Mouse (Mus musculus) kidney, postnatal 0 days (tissue): ENCODE results near the gene Gigyf2. TPM values are rescaled to one million over a fixed set of nuclear protein-coding genes. Genes with fewer than 3 reads are reported as not detected.

Experiments used
- ATAC-seq: fragments of 200-750 bp; cut with Nextera tagmentation; replicated peaks from 2 replicates; pipeline ENCODE4 v1.8.0; 2017; ENCODE audit warnings: low read depth, moderate number of reproducible peaks, moderate TSS enrichment, moderate library complexity; ENCODE audit not compliant: low FRiP score
- DNase-seq: peaks from one replicate; pipeline ENCODE4 v3.0.0-alpha.2; 2016; ENCODE audit warnings: low spot score
- H3K27ac ChIP-seq: fragments of 300-500 bp; sonication (generic); 2 replicates; pipeline ENCODE4 v1.5.1; 2014; ENCODE audit warnings: mild to moderate bottlenecking
- H3K27me3 ChIP-seq: fragments of 300-500 bp; sonication (generic); 2 replicates; pipeline ENCODE4 v1.6.1; 2014; ENCODE audit warnings: low read length, mixed read lengths; ENCODE audit not compliant: insufficient read depth
- H3K36me3 ChIP-seq: fragments of 300-500 bp; sonication (generic); 2 replicates; pipeline ENCODE4 v1.6.1; 2014; ENCODE audit warnings: low read length, mixed read lengths; ENCODE audit not compliant: insufficient read depth
- H3K4me1 ChIP-seq: fragments of 300-500 bp; sonication (generic); replicated peaks from 2 replicates; pipeline ENCODE4 v1.6.1; 2014; ENCODE audit warnings: antibody characterized with exemption, low read length, mixed read lengths; ENCODE audit not compliant: insufficient read depth
- H3K4me2 ChIP-seq: fragments of 300-500 bp; sonication (generic); 2 replicates; pipeline ENCODE4 v1.6.1; 2014; ENCODE audit warnings: mild to moderate bottlenecking, low read length, moderate library complexity, mixed read lengths
- H3K4me3 ChIP-seq: fragments of 300-500 bp; sonication (generic); replicated peaks from 2 replicates; pipeline ENCODE4 v1.5.1; 2014; ENCODE audit warnings: low read depth, low read length
- H3K9ac ChIP-seq: fragments of 300-500 bp; sonication (generic); 2 replicates; pipeline ENCODE4 v1.6.1; 2014; ENCODE audit warnings: low read depth, low read length
- H3K9me3 ChIP-seq: fragments of 300-500 bp; sonication (generic); replicated peaks from 2 replicates; pipeline ENCODE4 v1.6.1; 2016; ENCODE audit warnings: low read length, inconsistent platforms, mixed read lengths
- CTCF ChIP-seq: IDR thresholded peaks from 2 replicates; pipeline ENCODE4 v1.5.1; 2016; ENCODE audit warnings: antibody characterized with exemption, low read depth, mild to moderate bottlenecking, moderate library complexity
- WGBS: fragments of 180-500 bp; shearing (Covaris S2); extraction: QIAGEN DNeasy Blood & Tissue Kit; methylation state at CpG from one replicate; pipeline ENCODE4 v1.1.7; 2014; 5-methylcytosine and 5-hydroxymethylcytosine counted together
- polyA plus RNA-seq: library from polyadenylated mRNA; unstranded; fragments of >200 nt; fragmentation: Nextera tagmentation; extraction: Ambion mirVana; gene quantifications from 2 replicates; pipeline ENCODE4 v1.2.1, GENCODE M21; 2015

The Gigyf2 gene
- polyA plus RNA-seq, 1 experiment from 2014 or later: 44.1 TPM

DNA sequence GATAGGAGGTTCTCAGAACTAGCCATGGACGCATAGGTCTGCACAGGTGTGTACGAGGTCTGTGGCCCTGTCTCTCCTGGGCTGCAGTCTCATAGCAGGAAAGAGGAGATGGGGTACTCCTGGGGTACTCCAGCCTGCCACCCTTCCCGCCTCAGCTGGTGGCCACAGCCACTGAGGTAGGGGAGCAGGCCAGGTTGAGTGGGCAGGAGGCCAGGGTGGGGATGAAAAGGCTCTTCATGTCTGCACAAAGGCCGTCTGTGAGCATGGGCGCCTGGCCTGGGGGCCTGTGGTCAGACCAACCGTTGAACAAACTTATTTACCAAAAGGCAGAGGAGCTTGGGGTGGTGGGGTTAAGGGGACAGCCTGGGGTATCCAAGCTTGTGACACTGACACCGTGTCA, 145.1 kb downstream of the Gigyf2 start:
- H3K27ac ChIP-seq: no peak overlapping the region

DNA sequence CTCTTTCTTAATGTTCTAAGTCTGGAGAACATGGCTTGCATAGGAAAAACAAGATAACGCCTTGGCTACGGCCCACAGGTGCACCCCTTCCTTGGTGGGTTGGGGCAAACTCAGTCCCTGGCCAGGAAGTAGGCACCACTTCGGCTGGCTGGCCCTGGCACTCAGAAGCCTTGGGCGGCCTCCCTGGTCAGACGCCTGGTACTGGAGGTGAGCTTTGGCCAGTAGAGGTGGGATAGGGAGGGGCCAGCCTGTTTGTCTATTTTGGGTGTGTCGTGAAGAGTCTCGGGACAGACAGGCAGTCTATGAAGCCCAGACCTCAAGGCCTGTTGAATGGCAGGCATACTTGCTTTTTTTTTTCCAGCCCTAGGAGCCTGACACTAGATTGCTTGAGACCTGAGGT, 145.8 kb downstream of the Gigyf2 start:
- TF ChIP-seq CTCF: no peak
- H3K4me1 ChIP-seq: peaks cover 7% of the 10 kb centered on the region; the same call in 1 of the 2 replicates
- ATAC-seq: no peak

More for the DNA sequence above, 145.1 kb downstream of the Gigyf2 start:
- Histone ChIP-seq H3K4me2 (no peak overlapping the region), H3K4me3 (no peak overlapping the region), H3K9ac (no peak overlapping the region), H3K4me1 (peaks cover 7% of the 10 kb centered on the region; the same call in 1 of the 2 replicates), H3K27me3 (0 out of 2 replicates have a peak, but pooled peaks cover 7% of the 10 kb centered on the region), H3K36me3 (no peaks in the 10 kb centered on the region), H3K9me3 (no peaks in the 10 kb centered on the region)
- DNase-seq (no peak), ATAC-seq (no peak)
- TF ChIP-seq CTCF: no peak
- 80% methylated on average over 7 of the region's 7 CpGs for WGBS

DNA sequence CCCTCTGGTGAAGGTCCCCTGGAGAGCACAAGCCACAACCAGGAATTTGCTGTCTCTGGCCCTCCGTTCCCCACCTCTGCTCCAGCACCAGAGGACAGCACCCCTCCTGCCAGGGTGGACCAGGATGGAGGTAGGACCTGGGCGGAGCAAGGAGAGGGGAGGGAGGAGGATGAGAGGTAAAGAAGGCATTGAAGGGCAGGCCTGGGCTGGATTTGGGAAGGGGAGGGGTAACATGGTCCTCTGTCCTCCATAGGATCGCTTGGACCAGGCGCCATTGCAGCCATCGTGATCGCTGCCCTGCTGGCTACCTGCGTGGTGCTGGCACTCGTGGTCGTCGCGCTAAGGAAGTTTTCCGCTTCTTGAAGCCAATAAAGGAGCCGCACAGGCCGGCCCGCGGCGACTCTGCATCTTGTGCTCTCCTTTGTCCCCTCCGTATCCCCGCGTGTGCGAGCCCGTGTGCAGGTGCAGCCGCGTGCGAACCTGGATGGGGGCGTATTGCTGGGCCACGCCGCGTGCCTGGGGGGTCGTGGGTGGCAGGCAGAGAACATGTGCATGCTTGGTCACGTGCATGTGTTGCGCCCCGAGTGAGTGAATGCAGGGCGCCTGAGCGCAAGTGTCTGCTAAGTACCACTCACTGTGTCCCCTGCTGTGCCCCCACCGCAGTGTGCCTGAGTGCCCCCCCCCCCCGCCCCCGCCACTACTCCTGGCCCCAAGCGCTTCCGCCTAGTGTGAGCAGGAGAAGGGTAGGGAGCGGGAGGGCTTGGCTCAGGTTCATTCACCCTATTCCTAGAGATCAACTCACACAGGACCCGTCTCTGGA, 148.5 kb downstream of the Gigyf2 start:
- 0 out of 2 replicates have a peak, but pooled peaks cover 7% of the 10 kb centered on the region for H3K27me3 ChIP-seq
- ATAC-seq (peak; percentile 45; the same call in 1 of the 2 replicates), DNase-seq (no peak)
- H3K4me3 ChIP-seq: no peak overlapping the region; the same call in 1 of the 2 replicates
- no peaks in the 10 kb centered on the region for H3K36me3 ChIP-seq
- peak overlapping the region; percentile 50 for H3K4me2 ChIP-seq
- H3K9ac ChIP-seq: no peak overlapping the region
- H3K27ac ChIP-seq: no peak overlapping the region
- WGBS: 2% methylated on average over 39 of the region's 42 CpGs
- no peaks in the 10 kb centered on the region for H3K9me3 ChIP-seq
- H3K4me1 ChIP-seq: peaks cover 7% of the 10 kb centered on the region; the same call in 1 of the 2 replicates
- TF ChIP-seq CTCF: no peak

More for the DNA sequence above, 145.8 kb downstream of the Gigyf2 start:
- Histone ChIP-seq H3K27me3 (0 out of 2 replicates have a peak, but pooled peaks cover 7% of the 10 kb centered on the region), H3K36me3 (no peaks in the 10 kb centered on the region), H3K9me3 (no peaks in the 10 kb centered on the region), H3K9ac (no peak overlapping the region), H3K4me2 (no peak overlapping the region), H3K4me3 (no peak overlapping the region), H3K27ac (no peak overlapping the region)
- no peak for DNase-seq
- 78% methylated on average over 7 of the region's 7 CpGs for WGBS

DNA sequence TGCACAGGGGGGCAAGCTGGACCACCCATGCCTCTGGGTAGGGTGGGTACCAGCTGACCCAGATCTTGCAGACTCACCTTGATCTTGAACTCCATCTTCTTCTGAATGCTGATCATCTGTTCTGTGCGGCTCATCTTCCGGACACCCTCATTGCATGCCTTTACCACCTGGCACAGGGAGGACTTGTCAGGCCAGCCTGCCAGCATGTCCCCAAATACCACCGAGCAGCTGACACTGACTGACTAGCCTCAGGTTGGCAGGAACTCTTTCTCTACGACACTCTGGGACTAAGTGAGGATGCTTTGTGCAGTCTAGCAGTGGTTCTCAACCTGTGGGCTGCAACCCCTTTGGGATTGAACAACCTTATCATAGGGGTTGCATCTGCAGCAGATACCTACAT, 155.7 kb downstream of the Gigyf2 start:
- Histone ChIP-seq H3K9ac (no peak overlapping the region), H3K4me3 (no peak overlapping the region), H3K36me3 (no peaks in the 10 kb centered on the region), H3K4me1 (no peaks in the 10 kb centered on the region), H3K27ac (no peak overlapping the region), H3K9me3 (no peaks in the 10 kb centered on the region), H3K27me3 (no peaks in the 10 kb centered on the region), H3K4me2 (no peak overlapping the region)
- no peak for DNase-seq
- no peak for ATAC-seq
- WGBS: 84% methylated on average over 4 of the region's 4 CpGs
- TF ChIP-seq CTCF: no peak

GRCm38 (mm10) chr1:87486386-87486785, 159.6 kb downstream of the Gigyf2 start:
- H3K9ac ChIP-seq: no peak overlapping the region
- H3K4me2 ChIP-seq: no peak overlapping the region
- ATAC-seq (no peak), DNase-seq (no peak)
- no peaks in the 10 kb centered on the region for H3K27me3 ChIP-seq
- no peaks in the 10 kb centered on the region for H3K36me3 ChIP-seq
- H3K9me3 ChIP-seq: no peaks in the 10 kb centered on the region
- WGBS: 60% methylated on average over 6 of the region's 6 CpGs
- TF ChIP-seq CTCF: no peak
- H3K4me3 ChIP-seq: no peak overlapping the region
- H3K27ac ChIP-seq: no peak overlapping the region
- no peaks in the 10 kb centered on the region for H3K4me1 ChIP-seq

DNA sequence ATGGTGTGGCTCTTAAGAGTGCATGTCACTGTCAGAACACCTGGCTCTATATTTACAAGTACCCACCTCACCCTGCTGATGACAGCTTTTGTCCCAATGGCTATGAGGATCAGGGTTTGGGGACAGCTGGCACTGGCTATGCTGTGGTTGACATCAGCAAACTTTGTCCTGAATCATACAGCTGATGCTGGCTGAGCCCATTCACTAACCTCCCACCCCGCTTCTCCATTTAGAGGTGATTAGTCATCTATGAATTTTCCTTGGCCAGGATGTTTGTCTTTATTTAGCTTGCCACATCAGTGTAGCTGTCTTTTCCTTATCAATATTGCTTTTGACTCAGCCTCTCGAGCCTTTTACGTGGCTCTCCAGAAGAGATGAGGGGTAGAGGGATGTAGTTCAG, 165.5 kb downstream of the Gigyf2 start:
- ATAC-seq (no peak), DNase-seq (no peak)
- no peaks in the 10 kb centered on the region for H3K4me1 ChIP-seq
- no peak overlapping the region for H3K4me2 ChIP-seq
- no peak overlapping the region for H3K27ac ChIP-seq
- no peaks in the 10 kb centered on the region for H3K36me3 ChIP-seq
- 90% methylated on average over 3 of the region's 3 CpGs for WGBS
- H3K9ac ChIP-seq: no peak overlapping the region
- no peak overlapping the region for H3K4me3 ChIP-seq
- no peaks in the 10 kb centered on the region for H3K9me3 ChIP-seq
- no peak for TF ChIP-seq CTCF
- no peaks in the 10 kb centered on the region for H3K27me3 ChIP-seq
